In the genomic region with DNA sequence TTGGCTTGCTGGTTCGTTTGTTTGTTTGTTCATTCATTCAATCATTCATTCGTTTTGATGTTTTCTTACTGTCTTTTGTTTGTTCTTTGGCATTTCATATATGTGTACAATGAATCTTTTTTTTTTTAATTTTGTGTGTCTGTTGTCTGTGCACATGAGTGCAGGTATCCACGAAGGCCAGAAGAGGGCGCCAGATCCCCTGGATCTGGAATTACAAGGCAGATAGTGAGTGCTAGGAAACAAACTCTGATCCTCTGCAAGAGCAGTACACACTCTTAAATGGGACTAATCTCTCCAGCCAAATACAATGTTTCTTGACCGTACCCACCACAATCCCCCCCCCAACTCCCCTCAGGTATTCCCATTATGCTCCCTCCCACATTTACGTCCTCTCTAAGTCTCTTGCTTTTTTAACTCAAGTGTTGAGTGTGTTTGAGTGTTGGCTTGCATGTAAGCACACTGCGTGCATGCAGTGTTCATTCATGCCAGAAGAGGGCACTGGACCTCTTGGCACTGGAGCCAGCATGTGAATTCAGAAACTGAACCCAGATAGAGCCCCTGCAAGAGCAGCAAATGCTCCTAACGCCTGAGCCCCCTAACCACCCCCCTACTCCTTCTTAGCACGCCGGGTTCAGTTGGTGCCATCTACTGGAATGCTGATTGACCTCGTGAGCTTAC, we compare ENCODE assay signal across 15 mouse cellular contexts. TPM values are rescaled to one million over a fixed set of nuclear protein-coding genes. Genes with fewer than 3 reads are reported as not detected.
DNase-seq lines count a peak whose midpoint lies in the region; ATAC-seq and TF ChIP-seq lines count a peak whose summit lies in the region.
"Had no signal": no experiment of that assay in that cellular context is flagged by ENCODE, and none has a peak within 500 bp of the region (broad histone marks: within the 10 kb centered on the region; RNA-seq: fewer than 3 reads in every experiment).

No protein-coding gene starts in this region.

- no peak overlapping the region for H3K4me3 ChIP-seq in heart, postnatal 0 days (ENCODE audit: low read depth, low read length)
- no peak overlapping the region for H3K4me3 ChIP-seq in neural tube, embryonic 13.5 days
- H3K4me3 ChIP-seq in neural tube, embryonic 15.5 days (replicated peaks), result no peak overlapping the region
- H3K4me3 ChIP-seq in stomach, postnatal 0 days (ENCODE audit: low read depth, low read length), result no peak overlapping the region
- H3K4me3 ChIP-seq: left cerebral cortex, adult 2 months; liver, embryonic 13.5 days; midbrain, embryonic 13.5 days had no signal

- WGBS in heart, postnatal 0 days, result 62% methylated on average over 11 of the region's 11 CpGs
- 72% methylated on average over 11 of the region's 11 CpGs for WGBS in neural tube, embryonic 13.5 days
- 75% methylated on average over 11 of the region's 11 CpGs for WGBS in neural tube, embryonic 15.5 days
- WGBS in stomach, postnatal 0 days, result 67% methylated on average over 11 of the region's 11 CpGs

- ATAC-seq in heart, postnatal 0 days (ENCODE audit: insufficient read depth, low read depth), result no peak
- ATAC-seq in neural tube, embryonic 13.5 days (ENCODE audit: low read depth), result no peak
- ATAC-seq in neural tube, embryonic 15.5 days (ENCODE audit: low FRiP score), result no peak
- no peak for ATAC-seq in stomach, postnatal 0 days (ENCODE audit: low FRiP score, low TSS enrichment)
- ATAC-seq: forebrain, embryonic 16.5 days; midbrain, embryonic 13.5 days had no signal

- peaks cover 6% of the 10 kb centered on the region; the same call in 1 of the 2 replicates for H3K9me3 ChIP-seq in heart, postnatal 0 days (replicated peaks; ENCODE audit: control insufficient read depth, low read length)
- H3K9me3 ChIP-seq in neural tube, embryonic 13.5 days, result no peaks in the 10 kb centered on the region
- H3K9me3 ChIP-seq in neural tube, embryonic 15.5 days (replicated peaks), result no peaks in the 10 kb centered on the region
- no peaks in the 10 kb centered on the region for H3K9me3 ChIP-seq in stomach, postnatal 0 days (ENCODE audit: control insufficient read depth, low read length)
- H3K9me3 ChIP-seq: midbrain, embryonic 13.5 days had no signal

- intact Hi-C loops in heart, postnatal 10 days (cut with DNase I), result loop anchor here (2.0 kb wide), 1 partner anchor 37 kb away; no protein-coding TSS in a partner anchor

- no peaks in the 10 kb centered on the region for H3K36me3 ChIP-seq in heart, postnatal 0 days (replicated peaks; ENCODE audit: control insufficient read depth, insufficient read depth, low read length)
- H3K36me3 ChIP-seq in neural tube, embryonic 13.5 days, result no peaks in the 10 kb centered on the region
- no peaks in the 10 kb centered on the region for H3K36me3 ChIP-seq in neural tube, embryonic 15.5 days
- H3K36me3 ChIP-seq in stomach, postnatal 0 days (ENCODE audit: control insufficient read depth, insufficient read depth, low read length), result no peaks in the 10 kb centered on the region
- H3K36me3 ChIP-seq: liver, embryonic 13.5 days; midbrain, embryonic 13.5 days had no signal

- TF ChIP-seq EP300 in heart, postnatal 0 days (IDR thresholded peaks at IDR 0.05; ENCODE audit: low read depth), result no peak
- no peak for TF ChIP-seq EP300 in stomach, postnatal 0 days (optimal IDR thresholded peaks at IDR 0.05)

- no peak overlapping the region for H3K9ac ChIP-seq in heart, postnatal 0 days (replicated peaks; ENCODE audit: low read depth, low read length)
- no peak overlapping the region for H3K9ac ChIP-seq in neural tube, embryonic 13.5 days
- H3K9ac ChIP-seq in neural tube, embryonic 15.5 days (replicated peaks), result no peak overlapping the region
- no peak overlapping the region for H3K9ac ChIP-seq in stomach, postnatal 0 days (ENCODE audit: low read length)
- H3K9ac ChIP-seq: liver, embryonic 13.5 days; midbrain, embryonic 13.5 days had no signal

- peaks cover 30% of the 10 kb centered on the region for H3K4me1 ChIP-seq in heart, postnatal 0 days (ENCODE audit: control insufficient read depth, insufficient read depth)
- H3K4me1 ChIP-seq in neural tube, embryonic 13.5 days (replicated peaks), result peaks cover 9% of the 10 kb centered on the region
- H3K4me1 ChIP-seq in neural tube, embryonic 15.5 days, result peaks cover 6% of the 10 kb centered on the region
- no peaks in the 10 kb centered on the region for H3K4me1 ChIP-seq in stomach, postnatal 0 days (replicated peaks; ENCODE audit: control insufficient read depth, insufficient read depth)

- no peaks in the 10 kb centered on the region for H3K27me3 ChIP-seq in heart, postnatal 0 days (ENCODE audit: control insufficient read depth, insufficient read depth, low read length)
- H3K27me3 ChIP-seq in neural tube, embryonic 13.5 days, result no peaks in the 10 kb centered on the region; the same call in 1 of the 2 replicates
- H3K27me3 ChIP-seq in neural tube, embryonic 15.5 days (replicated peaks), result no peaks in the 10 kb centered on the region
- no peaks in the 10 kb centered on the region for H3K27me3 ChIP-seq in stomach, postnatal 0 days (ENCODE audit: control insufficient read depth, insufficient read depth, low read length)

- no peak for DNase-seq in heart, postnatal 0 days (ENCODE audit: low spot score)
- DNase-seq in heart, postnatal 10 days, result no peak
- peak; percentile 88 for DNase-seq in ZHBTc4 (ENCODE audit: low read depth, low spot score)
- no peak for DNase-seq in stomach, postnatal 0 days (ENCODE audit: low spot score)
- no peak for DNase-seq in adrenal gland, postnatal 4 days (ENCODE audit: low spot score in 2 of 2)
- DNase-seq: adrenal gland, adult 8-10 months; cerebellum, adult 11 months; heart, adult 11 months; heart, postnatal 4 days; liver, embryonic 13.5 days had no signal

- no peak overlapping the region for H3K27ac ChIP-seq in heart, postnatal 0 days (ENCODE audit: low read depth)
- 0 out of 2 replicates have a peak overlapping the region, but pooled peaks have one; percentile 52 for H3K27ac ChIP-seq in neural tube, embryonic 13.5 days (replicated peaks)
- no peak overlapping the region for H3K27ac ChIP-seq in neural tube, embryonic 15.5 days (replicated peaks)
- H3K27ac ChIP-seq in stomach, postnatal 0 days (replicated peaks), result no peak overlapping the region
- H3K27ac ChIP-seq: left cerebral cortex, adult 2 months; liver, embryonic 13.5 days; midbrain, embryonic 13.5 days had no signal

- peak; percentile 51 for TF ChIP-seq CTCF in heart, postnatal 0 days (IDR thresholded peaks at IDR 0.05; ENCODE audit: low read depth)
- peak; percentile 54 for TF ChIP-seq CTCF in stomach, postnatal 0 days (IDR thresholded peaks at IDR 0.05; ENCODE audit: low read depth)

- H3K4me2 ChIP-seq in heart, postnatal 0 days (ENCODE audit: low read depth, low read length), result no peak overlapping the region
- no peak overlapping the region for H3K4me2 ChIP-seq in neural tube, embryonic 13.5 days
- H3K4me2 ChIP-seq in neural tube, embryonic 15.5 days, result no peak overlapping the region
- H3K4me2 ChIP-seq in stomach, postnatal 0 days (replicated peaks; ENCODE audit: low read depth), result no peak overlapping the region
- H3K4me2 ChIP-seq: liver, embryonic 13.5 days; midbrain, embryonic 13.5 days had no signal

RNA-seq across cellular contexts. Expression of gene Dnajc11, which starts 33.6 kb away (rescaled TPM):
- total RNA-seq in heart, postnatal 0 days (2014; rRNA removed; ENCODE audit: low replicate concordance), result 92.5 and 95.3 TPM in 2 replicates
- polyA plus RNA-seq in heart, postnatal 0 days (2015; fragmentation: Nextera tagmentation; extraction: Ambion mirVana), result 41.4 and 47.7 TPM in 2 replicates
- total RNA-seq in heart, postnatal 10 days (2021), result 100 to 1,000 TPM in 1 of 2 experiments, 10 to 100 TPM in 1; 98.5 to 107 TPM
- 66.7 and 79.6 TPM in 2 replicates for polyA plus RNA-seq in neural tube, embryonic 13.5 days (2015; fragmentation: Nextera tagmentation; extraction: Ambion mirVana)
- polyA plus RNA-seq in neural tube, embryonic 15.5 days (2015; fragmentation: Nextera tagmentation; extraction: Ambion mirVana), result 79.6 and 82.6 TPM in 2 replicates
- polyA plus RNA-seq in stomach, postnatal 0 days (2015; fragmentation: Nextera tagmentation; extraction: Ambion mirVana), result 33.0 and 34.5 TPM in 2 replicates
- total RNA-seq in adrenal gland, postnatal 4 days (2021), result 10 to 100 TPM; 86.2 to 94.5 TPM

RNA-seq across cellular contexts. Expression of gene Camta1, which starts 38.2 kb away (rescaled TPM):
- total RNA-seq in heart, postnatal 0 days (2014; rRNA removed; ENCODE audit: low replicate concordance), result 72.7 and 739 TPM in 2 replicates
- 240 and 250 TPM in 2 replicates for polyA plus RNA-seq in heart, postnatal 0 days (2015; fragmentation: Nextera tagmentation; extraction: Ambion mirVana)
- total RNA-seq in heart, postnatal 10 days (2021), result 100 to 1,000 TPM; 180 to 183 TPM
- polyA plus RNA-seq in neural tube, embryonic 13.5 days (2015; fragmentation: Nextera tagmentation; extraction: Ambion mirVana), result 165 and 175 TPM in 2 replicates
- polyA plus RNA-seq in neural tube, embryonic 15.5 days (2015; fragmentation: Nextera tagmentation; extraction: Ambion mirVana), result 158 and 161 TPM in 2 replicates
- 59.4 and 61.9 TPM in 2 replicates for polyA plus RNA-seq in stomach, postnatal 0 days (2015; fragmentation: Nextera tagmentation; extraction: Ambion mirVana)
- total RNA-seq in adrenal gland, postnatal 4 days (2021), result 10 to 100 TPM; 51.1 to 60.0 TPM
